Mouse (Mus musculus) CH12.LX (cell line): Measurements from ENCODE around the gene Cd83. TPM values are rescaled to one million over a fixed set of nuclear protein-coding genes. Genes with fewer than 3 reads are reported as not detected.
A peak's percentile ranks its signal among the peaks of the same experiment; 100 is the strongest.

Source experiments
- DNase-seq: peaks from one replicate; pipeline ENCODE4 v3.0.0-alpha.2; 2013; ENCODE audit errors: extremely low read depth
- H3K27ac ChIP-seq: 2 replicates; pipeline ENCODE4 v1.5.1; 2012; ENCODE audit warnings: low read depth, mild to moderate bottlenecking, control low read depth, moderate library complexity; ENCODE audit not compliant: insufficient read depth
- H3K27me3 ChIP-seq: replicated peaks from 2 replicates; pipeline ENCODE3; 2012; ENCODE audit warnings: inconsistent platforms
- H3K36me3 ChIP-seq, 2 experiments: replicated peaks in 1 of 2; 2 replicates each; pipeline versions ENCODE3 to v1.6.1; 2012; ENCODE audit warnings: inconsistent platforms in 1 of 2, low read length in 1 of 2, mild to moderate bottlenecking in 1 of 2, mixed read lengths in 1 of 2, moderate library complexity in 1 of 2; ENCODE audit not compliant: control insufficient read depth in 1 of 2, insufficient read depth in 1 of 2
- H3K4me1 ChIP-seq, 2 experiments: 2 replicates each; pipeline ENCODE4 v1.6.1; 2012; ENCODE audit warnings: inconsistent platforms in 1 of 2, moderate library complexity in 1 of 2; ENCODE audit not compliant: insufficient read depth in 2 of 2, control insufficient read depth in 1 of 2
- H3K4me2 ChIP-seq: 2 replicates; pipeline ENCODE4 v1.6.1; 2012; ENCODE audit warnings: low read depth, mild to moderate bottlenecking, control low read depth; ENCODE audit not compliant: poor library complexity, insufficient read depth, severe bottlenecking
- H3K4me3 ChIP-seq, 3 experiments: fragments of 150-350 bp in 1 of 3; sonication (generic) in 1 of 3; replicated peaks in 1 of 3; 2 replicates each; pipeline versions ENCODE3 to v1.5.1; 2011 to 2012; ENCODE audit warnings: low read depth in 2 of 3, low read length in 2 of 3, mild to moderate bottlenecking in 2 of 3, moderate library complexity in 2 of 3, control low read depth in 1 of 3, improper control_type of control experiment in 1 of 3, inconsistent platforms in 1 of 3, mixed read lengths in 1 of 3; ENCODE audit not compliant: poor library complexity in 1 of 3
- H3K79me2 ChIP-seq: replicated peaks from 2 replicates; pipeline ENCODE4 v1.6.1; 2012; ENCODE audit warnings: mild to moderate bottlenecking, moderate library complexity; ENCODE audit not compliant: control insufficient read depth, poor library complexity, insufficient read depth, severe bottlenecking; ENCODE audit errors: extremely low read depth
- H3K9ac ChIP-seq: 2 replicates; pipeline ENCODE4 v1.6.1; 2012; ENCODE audit warnings: low read depth, mild to moderate bottlenecking, control low read depth, moderate library complexity; ENCODE audit not compliant: insufficient read depth
- H3K9me3 ChIP-seq: replicated peaks from 2 replicates; pipeline ENCODE3; 2012; ENCODE audit warnings: low read length, inconsistent platforms, mixed read lengths
- CHD1 ChIP-seq: IDR thresholded peaks from 2 replicates; pipeline ENCODE4 v1.6.1; 2012; ENCODE audit warnings: low read depth, low read length, improper control_type of control experiment, inconsistent platforms
- E2F4 ChIP-seq: IDR thresholded peaks from 2 replicates; pipeline ENCODE4 v1.6.1; 2011; ENCODE audit warnings: low read depth, low read length, improper control_type of control experiment; ENCODE audit not compliant: insufficient replicate concordance
- EP300 ChIP-seq: IDR thresholded peaks from 2 replicates; pipeline ENCODE4 v1.6.1; 2011; ENCODE audit warnings: low read length, improper control_type of control experiment
- ETS1 ChIP-seq: conservative IDR thresholded peaks from 2 replicates; pipeline ENCODE4 v1.6.1; 2012; ENCODE audit warnings: low read depth, mild to moderate bottlenecking, inconsistent platforms, low read length, improper control_type of control experiment, moderate library complexity
- GABPA ChIP-seq: IDR thresholded peaks from 2 replicates; pipeline ENCODE4 v1.6.1; 2012; ENCODE audit warnings: low read depth, low read length, improper control_type of control experiment, inconsistent platforms; ENCODE audit not compliant: insufficient replicate concordance
- IRF4 ChIP-seq: IDR thresholded peaks from 2 replicates; pipeline ENCODE4 v1.6.1; 2014; ENCODE audit warnings: low read depth, mild to moderate bottlenecking, inconsistent platforms, low read length, improper control_type of control experiment
- JUN ChIP-seq: IDR thresholded peaks from 2 replicates; pipeline ENCODE4 v1.6.1; 2011; ENCODE audit warnings: low read depth, mild to moderate bottlenecking, low read length, improper control_type of control experiment, moderate library complexity; ENCODE audit not compliant: insufficient read depth
- MAFK ChIP-seq: IDR thresholded peaks from 2 replicates; pipeline ENCODE4 v1.6.1; 2011; ENCODE audit warnings: low read length, improper control_type of control experiment; ENCODE audit not compliant: insufficient replicate concordance
- MAX ChIP-seq: IDR thresholded peaks from 2 replicates; pipeline ENCODE4 v1.6.1; 2011; ENCODE audit warnings: low read length, improper control_type of control experiment
- MEF2A ChIP-seq: IDR thresholded peaks from 2 replicates; pipeline ENCODE4 v1.6.1; 2014; ENCODE audit warnings: low read depth, mild to moderate bottlenecking, inconsistent platforms, low read length, improper control_type of control experiment, borderline replicate concordance
- NELFE ChIP-seq: IDR thresholded peaks from 2 replicates; pipeline ENCODE4 v1.6.1; 2011; ENCODE audit warnings: low read depth, low read length, improper control_type of control experiment
- NRF1 ChIP-seq: IDR thresholded peaks from 2 replicates; pipeline ENCODE4 v1.6.1; 2014; ENCODE audit warnings: low read depth, mild to moderate bottlenecking, inconsistent platforms, low read length, improper control_type of control experiment, moderate library complexity
- PAX5 ChIP-seq: IDR thresholded peaks from 2 replicates; pipeline ENCODE4 v1.6.1; 2012; ENCODE audit warnings: low read length, inconsistent platforms, mixed read lengths
- POLR2A ChIP-seq: IDR thresholded peaks from 2 replicates; pipeline ENCODE4 v1.6.1; 2011; ENCODE audit warnings: low read depth, mild to moderate bottlenecking, improper control_type of control experiment, low read length
- POLR2AphosphoS2 ChIP-seq: IDR thresholded peaks from 2 replicates; pipeline ENCODE4 v1.6.1; 2011; ENCODE audit warnings: low read depth, low read length, improper control_type of control experiment
- RCOR1 ChIP-seq: conservative IDR thresholded peaks from 2 replicates; pipeline ENCODE4 v1.6.1; 2012; ENCODE audit warnings: low read depth, mild to moderate bottlenecking, inconsistent platforms, low read length, improper control_type of control experiment
- SIN3A ChIP-seq: IDR thresholded peaks from 2 replicates; pipeline ENCODE4 v1.6.1; 2012; ENCODE audit warnings: low read length, improper control_type of control experiment, inconsistent platforms
- TBP ChIP-seq: conservative IDR thresholded peaks from 2 replicates; pipeline ENCODE4 v1.6.1; 2011; ENCODE audit warnings: low read depth, low read length, improper control_type of control experiment
- ZC3H11A ChIP-seq: IDR thresholded peaks from 2 replicates; pipeline ENCODE4 v1.6.1; 2012; ENCODE audit warnings: low read depth, mild to moderate bottlenecking, inconsistent platforms, low read length, improper control_type of control experiment
- ZKSCAN1 ChIP-seq: IDR thresholded peaks from 2 replicates; pipeline ENCODE4 v1.6.1; 2012; ENCODE audit warnings: low read depth, inconsistent platforms, low read length, improper control_type of control experiment, borderline replicate concordance
- dilution Hi-C: fragments of 300-500 bp; cut with MboI; formaldehyde crosslinking; loops from 2 replicates; pipeline ENCODE4 v1.14.3; 2020; ENCODE audit warnings: low sequenced_read_pairs; ENCODE audit not compliant: extremely low pct_unique_long_range_greater_than_20kb, extremely low pct_ligation_motif_present
- in situ Hi-C: fragments of 300-500 bp; cut with MboI; formaldehyde crosslinking; loops from 3 replicates; pipeline ENCODE4 v1.14.3; 2019; ENCODE audit warnings: low sequenced_read_pairs, low pct_ligation_motif_present, low pct_unique_long_range_greater_than_20kb, mixed read lengths
- polyA plus RNA-seq: library from polyadenylated mRNA; unstranded; fragments of >175 nt; gene quantifications from 2 replicates; pipeline ENCODE4 v1.2.1, GENCODE M21; 2012; ENCODE audit warnings: low read depth; ENCODE audit not compliant: insufficient read length
- total RNA-seq, 2 experiments: library from RNA; depleted of rRNA; stranded (reverse); fragments of 300-350 nt in 1 of 2; fragments of >200 nt in 1 of 2; gene quantifications; 2 replicates each; pipeline ENCODE4 v1.2.3; 2012 to 2014

Gene Cd83
- total and polyA plus RNA-seq, 3 experiments, result 109 to 298 (median 129) TPM

GRCm38 (mm10) chr13:43750301-43750700 is 34.3 kb upstream of the Cd83 start (continued):
- peak; percentile 96 for TF ChIP-seq ZC3H11A
- no peak for TF ChIP-seq POLR2A
- no peak for TF ChIP-seq MAFK
- TF ChIP-seq ETS1, result no peak
- no peak for TF ChIP-seq TBP
- no peak for TF ChIP-seq POLR2AphosphoS2
- no peak for TF ChIP-seq RCOR1
- peak; percentile 66; the same call in 1 of the 2 replicates for TF ChIP-seq IRF4
- 0 out of 2 replicates have a peak, but pooled peaks have one; percentile 12 for TF ChIP-seq JUN
- TF ChIP-seq GABPA, result no peak
- TF ChIP-seq CHD1, result no peak
- TF ChIP-seq NRF1, result no peak
- peak; percentile 76 for TF ChIP-seq MAX
- no peak for TF ChIP-seq E2F4
- TF ChIP-seq PAX5, result no peak
- TF ChIP-seq ZKSCAN1, result no peak

- in situ Hi-C loops, result loop anchor here (5.0 kb wide), 2 partner anchors 36 to 106 kb away; no protein-coding TSS in a partner anchor
- H3K4me1 ChIP-seq, result peaks cover 14 to 48% of the 10 kb centered on the region in 2 experiments
- H3K4me3 ChIP-seq, result no peak overlapping the region
- no peaks in the 10 kb centered on the region for H3K36me3 ChIP-seq
- H3K4me2 ChIP-seq, result peak overlapping the region; percentile 14
- TF ChIP-seq SIN3A (no peak), MEF2A (0 out of 2 replicates have a peak, but pooled peaks have one; percentile 44), IRF4 (0 out of 2 replicates have a peak, but pooled peaks have one; percentile 30), EP300 (no peak), E2F4 (no peak), NELFE (no peak)
- no peak overlapping the region for H3K27ac ChIP-seq
- 0 out of 2 replicates have a peak overlapping the region, but pooled peaks have one; percentile 24 for H3K9ac ChIP-seq
- no peak for DNase-seq
- no peaks in the 10 kb centered on the region for H3K79me2 ChIP-seq
- dilution Hi-C loops, result no loop called here
- H3K9me3 ChIP-seq, result peaks cover 2% of the 10 kb centered on the region
- H3K27me3 ChIP-seq, result no peaks in the 10 kb centered on the region
Observed at GRCm38 (mm10) chr13:43750966-43751365, 33.6 kb upstream of the Cd83 start.
